11 mouse cellular contexts compared by ENCODE assay signal in genomic region chr1:89554969-89555856, GRCm38 (mm10).
A peak's percentile ranks its signal among the peaks of the same experiment; 100 is the strongest.
DNase-seq lines count a peak whose midpoint lies in the region; ATAC-seq and TF ChIP-seq lines count a peak whose summit lies in the region.
"Had no signal": no experiment of that assay in that cellular context is flagged by ENCODE, and none has a peak within 500 bp of the region (broad histone marks: within the 10 kb centered on the region; RNA-seq: fewer than 3 reads in every experiment).

No protein-coding gene starts in this region.

- no peak overlapping the region for H3K4me2 ChIP-seq in heart, embryonic 12.5 days
- no peak overlapping the region for H3K4me2 ChIP-seq in hindbrain, embryonic 16.5 days (ENCODE audit: low read length)
- H3K4me2 ChIP-seq: lung, embryonic 14.5 days; neural tube, embryonic 12.5 days; stomach, embryonic 15.5 days had no signal

- peaks cover 44% of the 10 kb centered on the region for H3K4me1 ChIP-seq in heart, embryonic 12.5 days (replicated peaks)
- H3K4me1 ChIP-seq in cerebellum, adult 2 months (ENCODE audit: control insufficient read depth, insufficient read depth, low read length) = peaks cover 44% of the 10 kb centered on the region
- H3K4me1 ChIP-seq in hindbrain, embryonic 16.5 days (ENCODE audit: control insufficient read depth, insufficient read depth, low read depth, low read length) = peaks cover 12% of the 10 kb centered on the region
- H3K4me1 ChIP-seq: stomach, embryonic 15.5 days had no signal

- no peak overlapping the region for H3K27ac ChIP-seq in heart, embryonic 12.5 days (ENCODE audit: poor library complexity, severe bottlenecking)
- H3K27ac ChIP-seq in cerebellum, adult 2 months (ENCODE audit: insufficient read depth, low read length) = no peak overlapping the region
- no peak overlapping the region for H3K27ac ChIP-seq in hindbrain, embryonic 16.5 days (ENCODE audit: low read depth, low read length)
- H3K27ac ChIP-seq: neural tube, embryonic 12.5 days; stomach, embryonic 15.5 days had no signal

- peak; percentile 85 for DNase-seq in gastrocnemius, adult 18-20 months (ENCODE audit: low spot score)
- no peak for DNase-seq in gastrocnemius, postnatal 10 days
- peak; percentile 71 for DNase-seq in NIH3T3 (ENCODE audit: low read depth)
- DNase-seq in kidney, postnatal 4 days = peak; percentile 29 to 57
- no peak for DNase-seq in cerebellum, adult 2 months
- no peak for DNase-seq in layer of hippocampus, postnatal 14 days (ENCODE audit: low spot score in 2 of 2)
- DNase-seq: lung, embryonic 14.5 days had no signal

- H3K27me3 ChIP-seq in heart, embryonic 12.5 days (replicated peaks) = no peaks in the 10 kb centered on the region
- no peaks in the 10 kb centered on the region for H3K27me3 ChIP-seq in cerebellum, adult 2 months (ENCODE audit: control insufficient read depth, insufficient read depth, low read length)
- H3K27me3 ChIP-seq in hindbrain, embryonic 16.5 days (replicated peaks; ENCODE audit: control insufficient read depth, insufficient read depth, low read length) = no peaks in the 10 kb centered on the region
- H3K27me3 ChIP-seq: neural tube, embryonic 12.5 days; stomach, embryonic 15.5 days had no signal

- ATAC-seq in heart, embryonic 12.5 days (ENCODE audit: insufficient number of reproducible peaks, low FRiP score) = peak; percentile 27; the same call in 1 of the 2 replicates
- ATAC-seq in hindbrain, embryonic 16.5 days = no peak

- no peak for TF ChIP-seq CTCF in cerebellum, adult 2 months (IDR thresholded peaks at IDR 0.05; ENCODE audit: borderline replicate concordance, insufficient read depth, low read depth, low read length)

- H3K4me3 ChIP-seq in heart, embryonic 12.5 days = no peak overlapping the region
- no peak overlapping the region for H3K4me3 ChIP-seq in cerebellum, adult 2 months (replicated peaks; ENCODE audit: insufficient read depth, low read depth, low read length)
- no peak overlapping the region for H3K4me3 ChIP-seq in hindbrain, embryonic 16.5 days (ENCODE audit: low read length)
- H3K4me3 ChIP-seq: neural tube, embryonic 12.5 days; stomach, embryonic 15.5 days had no signal

- TF ChIP-seq POLR2A in cerebellum, adult 2 months (IDR thresholded peaks at IDR 0.05; ENCODE audit: borderline replicate concordance, insufficient read depth, low read length) = no peak

- no peaks in the 10 kb centered on the region for H3K9me3 ChIP-seq in heart, embryonic 12.5 days (replicated peaks)
- H3K9me3 ChIP-seq in hindbrain, embryonic 16.5 days (ENCODE audit: control insufficient read depth, low read length) = no peaks in the 10 kb centered on the region
- H3K9me3 ChIP-seq: neural tube, embryonic 12.5 days; stomach, embryonic 15.5 days had no signal

- H3K9ac ChIP-seq in heart, embryonic 12.5 days = no peak overlapping the region
- no peak overlapping the region for H3K9ac ChIP-seq in hindbrain, embryonic 16.5 days (ENCODE audit: low read depth, low read length)
- H3K9ac ChIP-seq: lung, embryonic 14.5 days; neural tube, embryonic 12.5 days; stomach, embryonic 15.5 days had no signal

- WGBS in heart, embryonic 12.5 days = 66% methylated on average over 18 of the region's 18 CpGs
- WGBS in cerebellum, adult 2 months = 69% methylated on average over 18 of the region's 18 CpGs
- 87% methylated on average over 18 of the region's 18 CpGs for WGBS in hindbrain, embryonic 16.5 days

- no peaks in the 10 kb centered on the region for H3K36me3 ChIP-seq in heart, embryonic 12.5 days
- no peaks in the 10 kb centered on the region for H3K36me3 ChIP-seq in hindbrain, embryonic 16.5 days (ENCODE audit: control insufficient read depth, insufficient read depth, low read length)
- H3K36me3 ChIP-seq: neural tube, embryonic 12.5 days; stomach, embryonic 15.5 days had no signal

Comparison
In these comparisons a context has a peak if more than half of its experiments do, and no peak if none do; other contexts are left out.
1. DNase-seq: peak in gastrocnemius, adult 18-20 months (single experiment), NIH3T3 (single experiment) and kidney, postnatal 4 days (2 of 2); none in gastrocnemius, postnatal 10 days (single experiment), cerebellum, adult 2 months (0 of 2) and layer of hippocampus, postnatal 14 days (0 of 2).